Mouse (Mus musculus): ENCODE data around the gene Slc38a7.

- no peak for TF ChIP-seq E2F4 (IDR thresholded peaks at IDR 0.05; ENCODE audit: insufficient read depth)
- TF ChIP-seq MAX (IDR thresholded peaks at IDR 0.05; ENCODE audit: low read depth) = no peak
- no peak for TF ChIP-seq POLR2AphosphoS2 (IDR thresholded peaks at IDR 0.05; ENCODE audit: insufficient read length, low read depth)
- no peak for TF ChIP-seq TCF3 (IDR thresholded peaks at IDR 0.05; ENCODE audit: insufficient read length, low read depth)
- TF ChIP-seq SRF (IDR thresholded peaks at IDR 0.05; ENCODE audit: control insufficient read depth, insufficient read length, low read depth) = no peak
- TF ChIP-seq CEBPB (IDR thresholded peaks at IDR 0.05; ENCODE audit: insufficient read depth, poor library complexity, severe bottlenecking) = no peak
- no peak for TF ChIP-seq POLR2A (IDR thresholded peaks at IDR 0.05; ENCODE audit: insufficient read length, low read depth)
- TF ChIP-seq TCF12 (IDR thresholded peaks at IDR 0.05; ENCODE audit: insufficient read depth, poor library complexity, severe bottlenecking) = no peak
- TF ChIP-seq USF1 (IDR thresholded peaks at IDR 0.05; ENCODE audit: low read depth) = no peak
- TF ChIP-seq MYOD1 (IDR thresholded peaks at IDR 0.05; ENCODE audit: control insufficient read depth in 1 of 3, insufficient read length in 2 of 3, low read depth in 2 of 3) = peak; percentile 81 to 92 (median 90)
- TF ChIP-seq MYOG (IDR thresholded peaks at IDR 0.05; ENCODE audit: control insufficient read depth in 1 of 3, insufficient read depth in 1 of 3, insufficient read length in 2 of 3, low read depth in 2 of 3) = no peak
Observed at GRCm38 (mm10) chr8:95885271-95885841, 32.0 kb upstream of the Slc38a7 start.

Measured in myocyte (in vitro differentiated cells).